Mouse (Mus musculus): Measurements from ENCODE around the gene Ehhadh. TPM values are rescaled to one million over a fixed set of nuclear protein-coding genes. Genes with fewer than 3 reads are reported as not detected.
"Not testable (repeated sequence)": the region's sequence is repeated elsewhere in the genome, so short reads cannot be mapped to it uniquely, and the experiment has no call there.

The Ehhadh gene
- polyA plus RNA-seq, 1 experiment from 2014 or later: 2.4 TPM

GRCm38 (mm10) chr16:21818629-21819028 lies 31.0 kb upstream of the Ehhadh start:
- 62% methylated on average over 8 of the region's 8 CpGs for WGBS
- no peak overlapping the region for H3K27ac ChIP-seq
- H3K4me1 ChIP-seq: no peaks in the 10 kb centered on the region
- H3K27me3 ChIP-seq: no peaks in the 10 kb centered on the region
- H3K4me2 ChIP-seq: no peak overlapping the region
- H3K4me3 ChIP-seq: no peak overlapping the region
- no peaks in the 10 kb centered on the region for H3K9me3 ChIP-seq
- no peaks in the 10 kb centered on the region for H3K36me3 ChIP-seq
- no peak overlapping the region for H3K9ac ChIP-seq
- ATAC-seq (ENCODE audit: insufficient number of reproducible peaks, low FRiP score, low TSS enrichment, low read depth): no peak

GRCm38 (mm10) chr16:21818132-21818531 lies 30.5 kb upstream of the Ehhadh start:
- ATAC-seq (ENCODE audit: insufficient number of reproducible peaks, low FRiP score, low TSS enrichment, low read depth): no peak
- no peak overlapping the region for H3K9ac ChIP-seq
- no peak overlapping the region for H3K4me2 ChIP-seq
- WGBS: 33% methylated on average over 9 of the region's 9 CpGs
- H3K27ac ChIP-seq: no peak overlapping the region
- H3K9me3 ChIP-seq: no peaks in the 10 kb centered on the region
- no peak overlapping the region for H3K4me3 ChIP-seq
- no peaks in the 10 kb centered on the region for H3K4me1 ChIP-seq
- no peaks in the 10 kb centered on the region for H3K36me3 ChIP-seq
- H3K27me3 ChIP-seq: no peaks in the 10 kb centered on the region

- Histone ChIP-seq H3K9me3 (no peaks in the 10 kb centered on the region), H3K4me3 (no peak overlapping the region), H3K27ac (no peak overlapping the region), H3K4me2 (no peak overlapping the region), H3K4me1 (no peaks in the 10 kb centered on the region), H3K9ac (no peak overlapping the region), H3K27me3 (no peaks in the 10 kb centered on the region), H3K36me3 (no peaks in the 10 kb centered on the region)
- ATAC-seq (ENCODE audit: insufficient number of reproducible peaks, low FRiP score, low TSS enrichment, low read depth): no peak
- 44% methylated on average over 7 of the region's 7 CpGs for WGBS
Observed at GRCm38 (mm10) chr16:21815669-21816010, 28.0 kb upstream of the Ehhadh start.

- 58% methylated on average over 11 of the region's 11 CpGs for WGBS
- Histone ChIP-seq H3K9me3 (no peaks in the 10 kb centered on the region), H3K27me3 (no peaks in the 10 kb centered on the region), H3K4me1 (no peaks in the 10 kb centered on the region), H3K4me3 (no peak overlapping the region), H3K27ac (no peak overlapping the region), H3K36me3 (no peaks in the 10 kb centered on the region), H3K4me2 (no peak overlapping the region), H3K9ac (no peak overlapping the region)
- ATAC-seq (ENCODE audit: insufficient number of reproducible peaks, low FRiP score, low TSS enrichment, low read depth): no peak
Observed at GRCm38 (mm10) chr16:21814861-21815668, 27.5 kb upstream of the Ehhadh start.

- Histone ChIP-seq H3K4me3 (no peak overlapping the region), H3K9me3 (no peaks in the 10 kb centered on the region), H3K4me2 (no peak overlapping the region), H3K27me3 (no peaks in the 10 kb centered on the region), H3K4me1 (no peaks in the 10 kb centered on the region), H3K27ac (no peak overlapping the region), H3K36me3 (peaks cover 3% of the 10 kb centered on the region), H3K9ac (no peak overlapping the region)
- WGBS: 60% methylated on average over 6 of the region's 6 CpGs
- ATAC-seq (ENCODE audit: insufficient number of reproducible peaks, low FRiP score, low TSS enrichment, low read depth): no peak
Observed at GRCm38 (mm10) chr16:21813164-21813834, 25.7 kb upstream of the Ehhadh start.

GRCm38 (mm10) chr16:21807786-21808185 lies 20.2 kb upstream of the Ehhadh start:
- H3K4me3 ChIP-seq; H3K36me3 ChIP-seq; ATAC-seq (ENCODE audit: insufficient number of reproducible peaks, low FRiP score, low TSS enrichment, low read depth); H3K9me3 ChIP-seq; H3K4me2 ChIP-seq; H3K27me3 ChIP-seq; H3K27ac ChIP-seq; H3K9ac ChIP-seq; H3K4me1 ChIP-seq: not testable (repeated sequence)
- WGBS: 93% methylated on average over 7 of the region's 7 CpGs

- H3K27me3 ChIP-seq: no peaks in the 10 kb centered on the region
- H3K9ac ChIP-seq: no peak overlapping the region
- 74% methylated on average over 1 of the region's 1 CpGs for WGBS
- H3K9me3 ChIP-seq: no peaks in the 10 kb centered on the region
- H3K36me3 ChIP-seq: peaks cover 3% of the 10 kb centered on the region
- H3K4me2 ChIP-seq: no peak overlapping the region
- ATAC-seq (ENCODE audit: insufficient number of reproducible peaks, low FRiP score, low TSS enrichment, low read depth): no peak
- H3K4me3 ChIP-seq: no peak overlapping the region
- H3K4me1 ChIP-seq: no peaks in the 10 kb centered on the region
- no peak overlapping the region for H3K27ac ChIP-seq
Observed at GRCm38 (mm10) chr16:21806892-21807291, 19.3 kb upstream of the Ehhadh start.

- peaks cover 16% of the 10 kb centered on the region for H3K36me3 ChIP-seq
- no peak overlapping the region for H3K4me2 ChIP-seq
- no peak overlapping the region for H3K27ac ChIP-seq
- H3K4me1 ChIP-seq: no peaks in the 10 kb centered on the region
- H3K9me3 ChIP-seq: no peaks in the 10 kb centered on the region
- no peak for ATAC-seq (ENCODE audit: insufficient number of reproducible peaks, low FRiP score, low TSS enrichment, low read depth)
- H3K9ac ChIP-seq: no peak overlapping the region
- H3K4me3 ChIP-seq: no peak overlapping the region
- H3K27me3 ChIP-seq: no peaks in the 10 kb centered on the region
- WGBS: 93% methylated on average over 1 of the region's 1 CpGs
Observed at GRCm38 (mm10) chr16:21804258-21804657, 16.7 kb upstream of the Ehhadh start.

- Histone ChIP-seq H3K4me1 (peaks cover 7% of the 10 kb centered on the region; the same call in 1 of the 2 replicates), H3K4me3 (peak overlapping the region; percentile 86), H3K9me3 (no peaks in the 10 kb centered on the region), H3K36me3 (peaks cover 7% of the 10 kb centered on the region), H3K27me3 (no peaks in the 10 kb centered on the region), H3K27ac (no peak overlapping the region), H3K4me2 (peak overlapping the region; percentile 83), H3K9ac (no peak overlapping the region)
- 13% methylated on average over 5 of the region's 5 CpGs for WGBS
- no peak for ATAC-seq (ENCODE audit: insufficient number of reproducible peaks, low FRiP score, low TSS enrichment, low read depth)
Observed at GRCm38 (mm10) chr16:21795071-21795470, 7.5 kb upstream of the Ehhadh start.

GRCm38 (mm10) chr16:21794697-21795045 lies 7.1 kb upstream of the Ehhadh start:
- Histone ChIP-seq H3K9ac (peak overlapping the region; percentile 67), H3K4me1 (peaks cover 7% of the 10 kb centered on the region; the same call in 1 of the 2 replicates), H3K4me2 (peak overlapping the region; percentile 83), H3K9me3 (no peaks in the 10 kb centered on the region), H3K4me3 (peak overlapping the region; percentile 86), H3K27ac (peak overlapping the region; percentile 82; the same call in 1 of the 2 replicates), H3K36me3 (peaks cover 6% of the 10 kb centered on the region), H3K27me3 (no peaks in the 10 kb centered on the region)
- 2% methylated on average over 14 of the region's 14 CpGs for WGBS
- ATAC-seq (ENCODE audit: insufficient number of reproducible peaks, low FRiP score, low TSS enrichment, low read depth): no peak

GRCm38 (mm10) chr16:21793875-21794696 lies 6.5 kb upstream of the Ehhadh start, which contains the start of gene Map3k13:
Map3k13 (plus strand) TSS chr16:21794346.
- peak within 1 kb of the TSS; percentile 67 for H3K9ac ChIP-seq
- peaks cover 7% of the 10 kb centered on the region; the same call in 1 of the 2 replicates for H3K4me1 ChIP-seq
- ATAC-seq (ENCODE audit: insufficient number of reproducible peaks, low FRiP score, low TSS enrichment, low read depth): peak; percentile 97

More at GRCm38 (mm10) chr16:21793875-21794696, 6.5 kb upstream of the Ehhadh start, which contains the start of gene Map3k13:
- peak within 1 kb of the TSS; percentile 83 for H3K4me2 ChIP-seq
- H3K9me3 ChIP-seq: no peaks in the 10 kb centered on the region
- H3K27ac ChIP-seq: peak within 1 kb of the TSS; percentile 82
- 2% methylated on average over 47 of the region's 47 CpGs for WGBS
- H3K4me3 ChIP-seq: peak within 1 kb of the TSS; percentile 86
- H3K36me3 ChIP-seq: peaks cover under 1% of the 10 kb centered on the region; the same call in 1 of the 2 replicates
- H3K27me3 ChIP-seq: no peaks in the 10 kb centered on the region
